Mouse (Mus musculus): ENCODE measurements at regions not wholly inside any gene's neighbourhood (a gene's known extent, or its start where the extent isn't known, plus 50 kb on each side); places are given as distances from the start of the nearest gene placed in this dataset.

DNA sequence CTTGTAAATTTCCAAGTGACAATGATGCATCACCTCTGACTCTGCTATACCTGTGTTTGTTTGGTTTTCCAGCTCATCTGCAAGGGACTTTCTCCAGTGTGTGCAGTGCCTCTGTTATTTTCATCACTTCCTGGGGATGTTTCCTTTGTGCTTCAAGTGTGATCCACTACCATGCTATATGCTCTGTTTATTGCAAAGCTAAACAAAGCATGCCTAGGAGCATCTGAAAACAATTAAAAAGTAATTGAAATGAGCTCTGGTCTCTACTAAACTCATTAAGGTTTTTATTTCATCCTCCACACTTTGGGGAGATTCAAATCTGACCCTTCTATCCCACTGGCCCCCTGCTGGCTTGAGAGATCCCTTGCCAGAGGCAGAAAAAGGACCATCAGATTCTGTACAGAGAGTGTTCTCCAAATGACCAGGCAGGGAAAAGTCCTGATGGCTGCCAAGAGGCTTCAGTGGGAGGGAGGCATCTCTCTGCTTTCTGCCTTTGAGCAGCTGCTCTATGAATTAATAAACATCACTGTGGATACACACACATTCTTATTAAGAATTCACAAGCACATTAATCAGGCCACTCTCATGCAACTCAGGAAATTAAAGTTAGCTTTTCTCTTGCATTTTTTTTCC, 57.0 kb downstream of the Amd2 start:
- no peaks in the 10 kb centered on the region for H3K36me3 ChIP-seq (ENCODE audit: control insufficient read depth, insufficient read depth, low read length)
- H3K4me3 ChIP-seq (ENCODE audit: low read depth, low read length), result no peak overlapping the region
- H3K9ac ChIP-seq (replicated peaks; ENCODE audit: low read depth, low read length), result no peak overlapping the region
- H3K4me1 ChIP-seq (ENCODE audit: control insufficient read depth, insufficient read depth, low read length), result no peaks in the 10 kb centered on the region
- H3K27ac ChIP-seq (ENCODE audit: low read length), result no peak overlapping the region
- peak; percentile 67; the same call in 1 of the 2 replicates for ATAC-seq (ENCODE audit: insufficient number of reproducible peaks, insufficient read depth, low FRiP score, low read depth)
- no peaks in the 10 kb centered on the region for H3K27me3 ChIP-seq (ENCODE audit: control insufficient read depth, insufficient read depth, low read length)
- no peak overlapping the region for H3K4me2 ChIP-seq (replicated peaks; ENCODE audit: low read depth, low read length)
- H3K9me3 ChIP-seq (ENCODE audit: control insufficient read depth, low read depth, low read length), result no peaks in the 10 kb centered on the region

DNA sequence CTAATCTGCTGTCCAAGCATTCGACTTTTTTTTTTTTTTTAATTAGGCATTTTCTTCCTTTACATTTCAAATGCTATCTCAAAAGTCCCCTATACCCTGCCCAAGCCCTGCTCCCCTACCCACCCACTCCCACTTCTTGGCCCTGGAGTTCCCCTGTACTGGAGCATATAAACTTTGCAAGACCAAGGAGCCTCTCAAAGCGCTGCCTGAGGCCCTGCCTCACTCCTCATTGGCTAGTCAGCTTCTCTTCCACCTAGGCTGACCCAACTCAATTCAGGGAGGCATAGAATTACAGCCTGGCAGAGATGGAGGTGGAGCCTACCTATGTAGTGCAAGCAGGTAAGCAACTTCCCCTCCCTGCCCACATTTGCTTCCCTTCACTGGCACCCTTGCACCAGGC, 61.8 kb downstream of the Amd2 start:
- H3K27me3 ChIP-seq (ENCODE audit: control insufficient read depth, insufficient read depth, low read length), result no peaks in the 10 kb centered on the region
- no peak overlapping the region for H3K4me2 ChIP-seq (replicated peaks; ENCODE audit: low read depth, low read length)
- no peak for ATAC-seq (ENCODE audit: insufficient number of reproducible peaks, insufficient read depth, low FRiP score, low read depth)
- no peaks in the 10 kb centered on the region for H3K36me3 ChIP-seq (ENCODE audit: control insufficient read depth, insufficient read depth, low read length)
- H3K27ac ChIP-seq (ENCODE audit: low read length), result no peak overlapping the region
- H3K4me1 ChIP-seq (ENCODE audit: control insufficient read depth, insufficient read depth, low read length), result no peaks in the 10 kb centered on the region
- H3K9me3 ChIP-seq (ENCODE audit: control insufficient read depth, low read depth, low read length), result no peaks in the 10 kb centered on the region
- H3K4me3 ChIP-seq (ENCODE audit: low read depth, low read length), result no peak overlapping the region
- no peak overlapping the region for H3K9ac ChIP-seq (replicated peaks; ENCODE audit: low read depth, low read length)
- 67% methylated on average over 2 of the region's 2 CpGs for WGBS

- no peaks in the 10 kb centered on the region for H3K27me3 ChIP-seq (ENCODE audit: control insufficient read depth, insufficient read depth, low read length)
- no peaks in the 10 kb centered on the region for H3K9me3 ChIP-seq (ENCODE audit: control insufficient read depth, low read depth, low read length)
- H3K4me3 ChIP-seq (ENCODE audit: low read depth, low read length), result no peak overlapping the region
- WGBS, result 100% methylated on average over 1 of the region's 1 CpGs
- H3K4me2 ChIP-seq (replicated peaks; ENCODE audit: low read depth, low read length), result no peak overlapping the region
- H3K27ac ChIP-seq (ENCODE audit: low read length), result no peak overlapping the region
- H3K9ac ChIP-seq (replicated peaks; ENCODE audit: low read depth, low read length), result no peak overlapping the region
- no peak for ATAC-seq (ENCODE audit: insufficient number of reproducible peaks, insufficient read depth, low FRiP score, low read depth)
- no peaks in the 10 kb centered on the region for H3K4me1 ChIP-seq (ENCODE audit: control insufficient read depth, insufficient read depth, low read length)
- H3K36me3 ChIP-seq (ENCODE audit: control insufficient read depth, insufficient read depth, low read length), result no peaks in the 10 kb centered on the region
Measured at GRCm38 (mm10) chr10:35620853-35621252, 90.8 kb downstream of the Amd2 start.

DNA sequence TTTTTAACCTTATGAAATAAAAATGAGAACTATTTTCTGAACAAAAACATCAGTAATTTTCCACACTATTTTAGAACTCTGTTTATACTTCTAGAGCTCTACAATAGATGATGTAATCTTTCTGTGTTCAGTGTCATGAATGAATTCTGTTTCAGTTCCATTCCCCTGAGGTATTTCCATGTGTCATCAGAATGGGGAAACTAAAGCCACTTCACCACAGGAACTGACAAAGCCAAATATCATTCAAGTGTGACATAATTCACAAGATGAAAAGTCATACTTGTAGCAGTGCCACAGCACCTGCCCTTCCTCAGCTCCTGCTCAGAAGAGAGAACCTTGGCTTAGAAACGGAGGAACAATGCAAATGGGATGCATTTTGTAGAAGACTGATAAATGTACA, 125.4 kb downstream of the Amd2 start:
- Histone ChIP-seq H3K4me1 (ENCODE audit: control insufficient read depth, insufficient read depth, low read length) (no peaks in the 10 kb centered on the region), H3K4me2 (replicated peaks; ENCODE audit: low read depth, low read length) (no peak overlapping the region), H3K36me3 (ENCODE audit: control insufficient read depth, insufficient read depth, low read length) (no peaks in the 10 kb centered on the region), H3K27ac (ENCODE audit: low read length) (no peak overlapping the region), H3K9me3 (ENCODE audit: control insufficient read depth, low read depth, low read length) (no peaks in the 10 kb centered on the region), H3K27me3 (ENCODE audit: control insufficient read depth, insufficient read depth, low read length) (no peaks in the 10 kb centered on the region), H3K4me3 (ENCODE audit: low read depth, low read length) (no peak overlapping the region), H3K9ac (replicated peaks; ENCODE audit: low read depth, low read length) (no peak overlapping the region)
- WGBS, result 79% methylated on average over 1 of the region's 1 CpGs
- ATAC-seq (ENCODE audit: insufficient number of reproducible peaks, insufficient read depth, low FRiP score, low read depth), result no peak
